Mouse (Mus musculus) liver, adult (tissue): Measurements from ENCODE around the gene Med25.

ENCODE experiments used
- GATA4 ChIP-seq: IDR thresholded peaks from 2 replicates; pipeline ENCODE4 v1.6.1; 2014; ENCODE audit warnings: mild to moderate bottlenecking, low read length; ENCODE audit not compliant: insufficient replicate concordance

Gene Med25

DNA sequence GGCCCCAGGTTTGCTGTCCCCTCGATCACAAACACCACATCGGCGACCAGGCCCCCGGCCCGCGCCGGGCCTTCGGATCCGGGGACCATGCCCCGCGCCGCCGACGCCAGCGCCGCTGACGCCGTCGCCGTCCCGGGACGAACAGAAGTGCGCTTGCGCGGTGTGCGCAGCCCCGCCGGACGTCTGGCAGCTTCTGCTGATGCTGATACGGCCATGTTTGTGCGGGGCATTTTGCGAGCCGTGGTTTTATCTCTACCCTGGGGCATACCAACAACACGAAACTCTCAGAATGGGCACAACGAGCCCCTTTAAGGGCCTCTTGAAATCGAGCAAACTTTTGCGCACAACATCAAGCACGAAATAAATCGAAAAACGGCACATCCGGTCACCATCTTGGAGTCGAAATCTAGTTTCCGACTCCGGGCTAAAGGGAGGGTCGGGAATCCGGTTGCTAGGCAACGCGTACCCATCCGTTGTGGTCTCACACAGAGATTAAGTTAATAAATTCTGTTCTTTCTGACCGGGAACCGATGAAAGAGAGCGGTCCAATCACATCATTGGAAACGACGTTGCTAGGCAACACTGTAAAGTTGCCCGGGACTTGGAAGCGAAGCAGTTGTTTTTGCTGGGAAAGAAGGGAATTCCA is at the start of gene Med25:
Gene Med25, minus strand, starts transcription at position 437 of the 646 bp plus-strand sequence.
- no peak for TF ChIP-seq GATA4

DNA sequence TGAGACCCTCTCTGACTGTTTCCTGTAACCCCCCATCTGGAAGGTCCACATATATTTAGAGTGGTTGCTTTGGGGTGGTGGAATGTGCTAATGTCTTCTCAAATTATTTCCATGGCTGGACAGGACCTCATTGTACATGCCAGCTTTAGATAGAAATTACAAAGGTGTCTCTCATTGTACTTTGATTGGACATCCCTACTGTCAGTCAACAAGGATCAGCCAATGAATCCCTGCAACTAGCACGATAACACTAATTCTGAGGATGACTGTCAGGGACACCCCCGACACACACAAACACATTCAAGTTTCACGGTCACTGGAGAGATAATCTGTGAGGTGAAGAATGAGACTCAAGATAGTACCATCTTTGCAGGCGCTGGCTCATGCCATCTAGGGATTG is 46.2 kb upstream of the Med25 start:
- no peak for TF ChIP-seq GATA4

DNA sequence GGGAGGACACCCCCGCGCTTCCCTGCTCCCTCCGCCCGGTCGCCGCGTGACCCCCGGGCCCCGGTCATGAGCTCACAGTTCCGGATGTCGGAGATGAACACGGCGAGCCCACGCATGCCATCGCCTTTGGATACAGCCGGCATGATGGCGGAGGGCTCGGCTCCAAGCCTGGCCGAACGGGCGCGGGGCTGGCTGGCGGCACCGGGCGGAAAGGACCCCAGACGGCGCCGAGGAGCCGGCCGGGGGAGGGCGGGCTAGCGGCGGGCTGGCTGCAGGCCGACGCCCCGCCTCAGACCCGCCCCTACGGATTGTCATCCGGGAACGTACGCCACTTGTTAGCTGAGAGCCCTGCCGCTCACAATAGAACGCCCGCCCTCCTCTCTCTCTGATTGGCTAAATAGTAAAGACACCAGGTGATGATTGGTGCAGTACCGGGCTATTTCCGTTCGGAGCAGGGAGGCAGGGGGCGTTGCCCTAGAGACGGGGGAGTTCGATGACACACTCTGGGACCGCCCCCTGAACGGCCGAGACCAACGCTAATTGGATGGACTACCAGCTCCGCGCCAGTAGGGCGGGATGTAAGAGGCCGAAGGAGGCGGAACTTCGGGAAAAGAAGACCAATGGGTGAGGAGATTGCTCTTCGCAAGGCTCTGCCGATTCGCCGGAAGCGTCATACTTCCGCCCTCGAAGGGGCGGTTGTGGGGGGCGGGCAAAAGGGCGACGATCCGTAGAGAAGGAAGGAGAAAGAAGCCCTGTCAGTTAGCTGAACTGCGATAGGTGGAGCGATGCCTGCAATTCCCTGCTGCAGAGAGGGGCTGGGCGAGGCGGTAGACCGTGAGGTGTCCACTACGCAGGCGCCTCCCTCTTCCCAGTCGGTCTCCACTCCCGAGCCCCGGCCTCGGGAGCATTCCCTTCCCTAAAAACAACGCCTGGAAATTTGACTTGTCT is 37.0 kb upstream of the Med25 start, which contains the start of gene Ap2a1:
Gene Ap2a1, minus strand, starts transcription at position 293 of the 948 bp plus-strand sequence.
- no peak; the same call in 1 of the 2 replicates for TF ChIP-seq GATA4

DNA sequence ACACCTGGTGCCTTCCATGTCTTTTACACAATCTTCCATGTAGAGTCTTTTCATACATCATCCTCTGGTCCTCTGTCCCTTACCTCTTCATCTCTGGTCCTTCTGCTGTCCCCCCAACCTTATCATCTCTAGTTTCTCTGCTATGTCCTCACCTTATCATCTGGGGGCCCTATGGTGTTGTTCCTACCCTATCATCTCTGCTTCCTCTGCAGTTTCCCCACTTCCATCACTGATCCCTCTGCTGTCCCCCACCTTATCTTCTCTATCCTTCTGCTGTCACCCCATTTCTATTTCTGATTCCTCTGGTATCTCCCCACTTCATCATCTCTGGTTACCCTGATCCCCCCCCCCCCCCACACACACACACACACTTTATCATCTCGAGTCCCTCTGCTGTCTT is 36.1 kb upstream of the Med25 start:
- TF ChIP-seq GATA4: no peak

DNA sequence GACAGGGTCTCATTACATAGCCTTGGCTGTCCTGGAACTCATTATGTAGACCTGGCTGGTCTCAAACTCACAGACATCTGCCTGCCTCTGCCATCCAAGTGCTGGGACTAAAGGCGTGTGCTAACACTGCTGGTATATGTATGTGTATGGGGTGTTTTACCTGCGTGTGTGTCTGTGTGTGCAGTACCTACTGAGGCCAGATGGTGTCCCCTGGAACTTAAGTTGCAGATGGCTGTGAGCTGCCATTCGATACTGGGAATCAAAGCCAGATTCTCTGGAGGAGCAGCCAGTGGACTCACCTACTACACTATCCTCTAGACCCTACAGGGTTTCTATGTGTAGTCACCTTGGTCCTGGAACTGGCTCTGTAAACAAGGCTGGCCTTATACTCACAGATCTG is 33.0 kb upstream of the Med25 start:
- TF ChIP-seq GATA4: no peak

DNA sequence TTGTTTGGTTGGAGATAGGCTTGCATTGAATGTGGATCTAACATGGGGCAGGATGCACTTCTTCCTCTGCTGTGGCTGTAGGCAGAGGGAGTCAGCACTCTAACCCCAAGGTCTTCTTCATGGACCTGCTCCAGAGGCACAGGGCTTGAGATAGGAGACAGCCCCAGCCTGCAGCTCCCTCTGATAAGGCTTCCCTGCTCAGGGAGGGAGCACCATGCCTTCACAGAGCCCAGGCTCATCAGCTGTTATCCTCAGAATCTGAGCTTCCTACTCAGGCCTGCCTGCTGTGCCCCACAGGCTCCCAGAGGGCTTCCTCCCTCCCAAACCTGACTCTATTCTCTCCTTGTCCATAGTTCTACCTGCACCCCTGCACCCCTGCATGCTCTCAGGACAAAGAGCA is 30.0 kb upstream of the Med25 start:
- TF ChIP-seq GATA4: no peak

DNA sequence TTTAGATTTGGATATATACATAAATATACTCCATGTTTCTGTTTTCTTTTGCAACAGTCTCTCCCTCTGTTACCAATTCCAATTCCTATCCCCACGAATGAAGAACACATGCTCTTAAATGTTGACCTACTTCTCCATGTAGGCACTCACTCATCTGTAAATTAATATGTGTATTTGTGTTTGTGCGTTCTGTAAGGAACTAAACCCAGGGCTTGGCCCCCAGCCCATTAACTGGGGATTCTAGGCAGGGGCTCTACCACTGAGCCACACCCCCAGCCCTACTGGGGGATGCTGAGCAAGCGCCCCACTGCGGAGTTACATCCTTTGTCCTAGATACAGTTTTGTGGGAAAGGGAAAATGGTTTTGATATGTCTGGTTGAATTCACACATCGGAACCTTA is 26.6 kb upstream of the Med25 start:
- TF ChIP-seq GATA4: no peak

DNA sequence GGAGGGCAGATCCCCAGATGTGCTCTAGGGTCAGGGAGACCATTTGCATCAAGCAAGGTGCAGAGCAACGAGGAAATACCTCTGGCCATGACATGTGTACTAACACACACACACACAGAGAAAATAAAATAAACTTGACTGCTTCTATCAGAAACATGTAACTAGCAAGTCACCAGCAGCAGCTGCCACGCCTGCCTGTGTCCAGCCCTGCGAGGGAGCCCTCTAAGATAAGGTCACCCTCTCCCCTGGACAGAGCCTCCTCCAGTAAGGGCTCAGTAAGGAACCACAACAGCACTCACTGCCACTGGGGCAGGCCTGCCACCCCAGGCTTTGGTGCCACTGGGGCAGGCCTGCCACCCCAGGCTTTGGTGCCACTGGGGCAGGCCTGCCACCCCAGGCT is 25.7 kb upstream of the Med25 start:
- no peak for TF ChIP-seq GATA4

DNA sequence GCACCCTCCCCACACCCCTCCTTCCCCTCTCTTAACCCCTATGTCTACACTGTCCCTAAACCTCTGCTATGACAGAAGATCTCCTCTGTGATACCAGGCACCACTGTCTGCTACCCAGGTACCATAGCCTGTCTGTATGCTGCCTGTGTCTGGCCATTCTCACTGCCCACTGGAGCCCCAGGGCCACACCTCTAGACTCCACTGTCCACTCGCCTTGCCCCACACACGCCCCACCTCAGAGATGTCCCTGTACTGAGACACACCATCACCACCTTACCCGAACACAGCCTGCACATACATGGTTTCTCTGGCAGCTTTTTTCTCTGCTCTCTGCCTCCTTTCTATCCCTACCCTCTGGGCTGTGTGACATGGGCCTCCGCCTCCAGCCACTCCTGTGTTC is 24.4 kb upstream of the Med25 start:
- no peak for TF ChIP-seq GATA4

DNA sequence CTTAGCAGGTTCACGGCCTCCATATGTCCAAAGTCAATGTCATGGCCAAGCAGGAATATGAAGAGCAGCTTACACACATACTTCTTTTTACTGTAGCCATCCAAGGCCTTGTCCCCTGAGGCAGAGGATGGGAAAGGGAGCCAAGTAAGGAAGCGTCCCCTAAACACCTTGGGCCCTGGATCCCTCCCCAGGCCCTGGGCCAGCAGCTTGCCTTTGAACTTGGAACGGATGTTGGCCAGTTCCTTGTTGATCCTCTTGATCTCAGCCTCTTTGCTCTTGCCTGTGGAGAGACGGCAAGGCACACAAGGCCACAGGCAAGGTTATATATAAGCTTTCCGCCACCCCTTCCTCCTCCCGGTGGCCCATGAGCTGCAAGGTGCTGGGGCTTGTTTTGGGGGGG is 23.7 kb upstream of the Med25 start:
- no peak for TF ChIP-seq GATA4

DNA sequence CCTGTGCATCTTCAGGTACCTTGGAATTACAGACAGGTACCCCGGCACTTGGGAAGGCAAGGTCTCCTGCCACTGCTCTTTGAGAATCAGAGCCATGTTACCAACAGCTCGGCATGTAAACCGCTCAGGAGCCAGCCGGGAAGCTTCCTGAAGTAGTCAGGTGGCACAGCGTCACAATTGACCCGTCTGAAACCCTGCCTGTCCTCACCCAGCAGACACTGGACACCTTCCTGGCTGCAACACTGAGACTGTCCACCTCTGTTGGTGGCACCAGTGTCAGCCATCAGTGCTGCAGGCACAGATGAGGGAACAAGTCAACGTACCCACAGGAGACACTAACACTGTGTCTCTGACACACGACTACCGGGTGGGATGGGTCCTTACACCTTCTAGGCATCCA is 22.8 kb upstream of the Med25 start:
- TF ChIP-seq GATA4: no peak

DNA sequence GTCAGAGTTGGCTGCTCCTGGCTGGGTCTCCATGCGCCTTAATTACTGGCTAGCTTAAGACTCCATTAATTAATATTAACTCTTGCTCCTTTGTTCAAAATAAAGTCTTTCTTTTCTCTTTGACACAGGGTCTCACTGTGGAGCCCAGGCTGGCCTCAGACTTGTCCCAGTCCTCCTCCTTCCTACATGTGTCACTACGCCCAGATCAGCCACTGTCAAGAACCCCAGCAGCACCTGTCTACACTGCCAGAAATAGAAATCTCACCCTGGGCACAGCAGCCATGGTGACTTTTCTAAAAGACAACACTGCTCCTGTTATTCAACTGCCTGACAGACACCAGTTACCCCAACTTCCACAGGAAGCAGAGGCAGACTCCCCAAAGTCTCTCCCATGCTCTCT is 21.9 kb upstream of the Med25 start:
- TF ChIP-seq GATA4: no peak

DNA sequence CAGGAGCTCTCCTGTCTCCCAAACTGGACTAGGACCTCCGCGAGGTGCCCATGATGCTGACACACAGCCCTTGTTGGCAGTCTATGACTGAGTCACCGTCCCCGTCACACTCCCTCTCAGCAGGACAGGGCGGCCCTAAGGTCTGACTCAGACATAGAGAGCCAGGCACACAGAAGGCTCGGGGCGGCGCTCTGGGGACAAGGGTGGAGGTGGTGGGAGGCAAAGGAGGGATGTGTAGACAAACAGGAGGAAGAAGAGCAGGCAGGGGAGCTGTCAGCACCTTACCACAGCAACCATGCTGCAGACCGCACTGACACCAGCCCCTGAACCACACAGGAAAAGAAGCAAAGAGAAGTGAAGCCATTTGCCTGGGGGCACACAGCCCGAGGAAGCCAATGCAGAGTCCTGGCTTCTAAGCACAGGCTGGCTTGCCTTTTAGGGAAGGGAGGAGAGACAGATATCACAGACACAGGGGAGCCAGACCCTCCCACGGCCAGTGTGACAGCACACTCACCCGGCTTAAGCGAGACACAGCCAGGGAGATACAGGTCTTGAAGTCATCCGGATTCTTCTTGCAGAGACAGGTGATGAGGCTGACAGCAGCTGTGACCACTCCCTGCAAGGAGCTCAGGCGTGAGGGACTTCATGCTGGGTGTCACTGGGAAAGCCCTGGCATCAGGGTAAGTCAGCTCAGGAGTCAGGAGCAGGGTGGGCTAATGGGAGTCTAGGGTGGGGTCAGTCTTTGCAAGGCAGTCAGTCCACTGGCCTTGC is 16.4 kb upstream of the Med25 start:
- no peak for TF ChIP-seq GATA4

DNA sequence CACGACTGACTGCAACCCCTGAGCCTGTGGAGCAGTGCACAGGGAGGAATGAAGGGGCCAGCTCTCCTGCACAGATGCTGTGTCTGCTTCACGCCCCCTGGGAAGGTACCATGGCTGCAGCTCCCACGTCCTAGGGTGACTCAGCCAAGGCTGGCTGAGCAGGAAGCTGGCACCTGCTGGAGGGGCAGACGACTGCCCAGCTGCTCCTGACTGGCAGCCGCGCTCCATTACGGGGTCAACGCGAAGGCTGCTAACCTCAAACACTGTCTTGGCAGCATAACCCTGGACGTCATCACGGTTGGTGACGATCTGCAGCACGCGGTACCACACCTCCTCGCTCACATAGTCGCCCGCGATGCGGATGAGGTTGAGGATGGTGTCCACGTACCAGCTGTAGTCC is 12.9 kb upstream of the Med25 start:
- no peak for TF ChIP-seq GATA4

DNA sequence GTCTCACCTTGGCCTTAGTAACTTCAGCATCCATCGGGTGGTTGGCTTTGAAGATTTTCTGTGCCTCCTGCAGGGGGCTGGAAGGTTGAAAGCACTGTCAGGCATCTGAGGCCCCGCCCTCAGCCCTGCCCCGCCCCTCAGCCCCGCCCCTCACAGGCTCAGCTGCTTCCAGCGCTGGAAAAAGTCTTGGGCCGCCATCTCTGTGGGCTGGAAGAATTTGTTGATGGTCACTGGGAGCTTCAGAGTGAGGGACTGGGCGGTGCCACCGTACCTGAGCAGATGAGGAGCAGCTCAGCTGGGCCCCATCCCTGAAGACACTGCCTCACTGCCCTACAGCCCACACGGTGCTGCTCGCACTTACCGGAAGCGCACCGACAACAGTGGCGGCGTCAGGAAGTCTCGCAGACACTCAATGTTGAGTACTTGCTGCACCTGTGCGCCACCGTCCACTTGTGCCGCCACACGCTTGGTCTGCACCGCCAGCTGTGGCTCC is 8.8 kb upstream of the Med25 start:
- no peak for TF ChIP-seq GATA4
